Mouse (Mus musculus): ENCODE measurements around the gene Celf6. TPM values are rescaled to one million over a fixed set of nuclear protein-coding genes. Genes with fewer than 3 reads are reported as not detected.
A peak's percentile ranks its signal among the peaks of the same experiment; 100 is the strongest.

Celf6 gene
- polyA plus RNA-seq, 1 experiment from 2014 or later = not detected

GRCm38 (mm10) chr9:59589703-59590439, 12.2 kb downstream of the Celf6 start:
- H3K36me3 ChIP-seq = no peaks in the 10 kb centered on the region
- H3K9me3 ChIP-seq = no peaks in the 10 kb centered on the region
- H3K4me1 ChIP-seq = peaks cover 5% of the 10 kb centered on the region; the same call in 1 of the 2 replicates
- no peak overlapping the region for H3K4me3 ChIP-seq
- peaks cover 47% of the 10 kb centered on the region for H3K27me3 ChIP-seq (ENCODE audit: insufficient read depth, poor library complexity, severe bottlenecking)
- H3K27ac ChIP-seq = no peak overlapping the region
- no peak for DNase-seq (ENCODE audit: low spot score)
- 75% methylated on average over 10 of the region's 10 CpGs for WGBS

- no peaks in the 10 kb centered on the region for H3K36me3 ChIP-seq
- DNase-seq (ENCODE audit: low spot score) = no peak
- 68% methylated on average over 8 of the region's 8 CpGs for WGBS
- no peaks in the 10 kb centered on the region for H3K9me3 ChIP-seq
- H3K27ac ChIP-seq = no peak overlapping the region
- no peak overlapping the region for H3K4me3 ChIP-seq
- peaks cover 5% of the 10 kb centered on the region; the same call in 1 of the 2 replicates for H3K4me1 ChIP-seq
- H3K27me3 ChIP-seq (ENCODE audit: insufficient read depth, poor library complexity, severe bottlenecking) = peaks cover 44% of the 10 kb centered on the region
These were observed 23.9 kb downstream of the Celf6 start for GRCm38 (mm10) chr9:59601661-59602060.

- WGBS = 43% methylated on average over 6 of the region's 6 CpGs
- H3K27me3 ChIP-seq (ENCODE audit: insufficient read depth, poor library complexity, severe bottlenecking) = peaks cover 39% of the 10 kb centered on the region
- no peak for DNase-seq (ENCODE audit: low spot score)
- H3K36me3 ChIP-seq = no peaks in the 10 kb centered on the region
- H3K27ac ChIP-seq = no peak overlapping the region
- H3K4me3 ChIP-seq = no peak overlapping the region
- peaks cover 5% of the 10 kb centered on the region; the same call in 1 of the 2 replicates for H3K4me1 ChIP-seq
- H3K9me3 ChIP-seq = no peaks in the 10 kb centered on the region
These were observed 28.2 kb downstream of the Celf6 start for GRCm38 (mm10) chr9:59605967-59606366.

- 84% methylated on average over 2 of the region's 2 CpGs for WGBS
- no peak overlapping the region for H3K27ac ChIP-seq
- no peak for DNase-seq (ENCODE audit: low spot score)
- H3K4me1 ChIP-seq = no peaks in the 10 kb centered on the region
- H3K9me3 ChIP-seq = no peaks in the 10 kb centered on the region
- no peak overlapping the region for H3K4me3 ChIP-seq
- H3K36me3 ChIP-seq = no peaks in the 10 kb centered on the region
- H3K27me3 ChIP-seq (ENCODE audit: insufficient read depth, poor library complexity, severe bottlenecking) = no peaks in the 10 kb centered on the region
These were observed 33.2 kb downstream of the Celf6 start for GRCm38 (mm10) chr9:59610950-59611349.

- Histone ChIP-seq H3K36me3 (no peaks in the 10 kb centered on the region), H3K9me3 (no peaks in the 10 kb centered on the region), H3K4me3 (no peak overlapping the region), H3K27me3 (ENCODE audit: insufficient read depth, poor library complexity, severe bottlenecking) (no peaks in the 10 kb centered on the region), H3K27ac (no peak overlapping the region), H3K4me1 (peaks cover 15% of the 10 kb centered on the region)
- DNase-seq (ENCODE audit: low spot score) = no peak
- WGBS = 82% methylated on average over 2 of the region's 2 CpGs
These were observed 38.1 kb downstream of the Celf6 start for GRCm38 (mm10) chr9:59615797-59616196.

- peak; percentile 100 for DNase-seq (ENCODE audit: low spot score)
- Histone ChIP-seq H3K27ac (peak within 1 kb of the TSS; percentile 97), H3K36me3 (no peaks in the 10 kb centered on the region), H3K4me3 (peak within 1 kb of the TSS; percentile 93), H3K4me1 (peaks cover 15% of the 10 kb centered on the region), H3K27me3 (ENCODE audit: insufficient read depth, poor library complexity, severe bottlenecking) (no peaks in the 10 kb centered on the region), H3K9me3 (no peaks in the 10 kb centered on the region)
- 1% methylated on average over 36 of the region's 36 CpGs for WGBS
These were observed 39.0 kb downstream of the Celf6 start, which contains the start of gene Parp6 for GRCm38 (mm10) chr9:59616622-59617306. TSS of gene Parp6 (plus strand) at chr9:59617284.

- H3K4me1 ChIP-seq = peaks cover 15% of the 10 kb centered on the region
- H3K27ac ChIP-seq = peak overlapping the region; percentile 97
- peaks cover 6% of the 10 kb centered on the region for H3K36me3 ChIP-seq
- H3K27me3 ChIP-seq (ENCODE audit: insufficient read depth, poor library complexity, severe bottlenecking) = no peaks in the 10 kb centered on the region
- H3K4me3 ChIP-seq = peak overlapping the region; percentile 93
- WGBS = under 1% methylated on average over 58 of the region's 58 CpGs
- DNase-seq (ENCODE audit: low spot score) = no peak
- no peaks in the 10 kb centered on the region for H3K9me3 ChIP-seq
These were observed 39.7 kb downstream of the Celf6 start for GRCm38 (mm10) chr9:59617307-59617973.

- Histone ChIP-seq H3K4me3 (no peak overlapping the region), H3K36me3 (peaks cover 70% of the 10 kb centered on the region), H3K27me3 (ENCODE audit: insufficient read depth, poor library complexity, severe bottlenecking) (no peaks in the 10 kb centered on the region), H3K4me1 (no peaks in the 10 kb centered on the region), H3K27ac (no peak overlapping the region), H3K9me3 (no peaks in the 10 kb centered on the region)
- WGBS = 71% methylated on average over 1 of the region's 1 CpGs
- DNase-seq (ENCODE audit: low spot score) = no peak
These were observed 60.7 kb downstream of the Celf6 start for GRCm38 (mm10) chr9:59638372-59638771.

- peaks cover 54% of the 10 kb centered on the region for H3K36me3 ChIP-seq
- WGBS = 85% methylated on average over 4 of the region's 4 CpGs
- no peak overlapping the region for H3K27ac ChIP-seq
These were observed 62.2 kb downstream of the Celf6 start for GRCm38 (mm10) chr9:59639936-59640335.

GRCm38 (mm10) chr9:59641320-59641719, 63.6 kb downstream of the Celf6 start:
- Histone ChIP-seq H3K4me3 (no peak overlapping the region), H3K4me1 (no peaks in the 10 kb centered on the region), H3K27me3 (ENCODE audit: insufficient read depth, poor library complexity, severe bottlenecking) (no peaks in the 10 kb centered on the region), H3K36me3 (peaks cover 40% of the 10 kb centered on the region), H3K9me3 (no peaks in the 10 kb centered on the region), H3K27ac (no peak overlapping the region)
- no peak for DNase-seq (ENCODE audit: low spot score)
- 83% methylated on average over 2 of the region's 2 CpGs for WGBS

More at GRCm38 (mm10) chr9:59639936-59640335, 62.2 kb downstream of the Celf6 start:
- H3K9me3 ChIP-seq = no peaks in the 10 kb centered on the region
- no peak for DNase-seq (ENCODE audit: low spot score)
- no peak overlapping the region for H3K4me3 ChIP-seq
- no peaks in the 10 kb centered on the region for H3K4me1 ChIP-seq
- no peaks in the 10 kb centered on the region for H3K27me3 ChIP-seq (ENCODE audit: insufficient read depth, poor library complexity, severe bottlenecking)

GRCm38 (mm10) chr9:59649911-59650310, 72.2 kb downstream of the Celf6 start:
- Histone ChIP-seq H3K36me3 (peaks cover 28% of the 10 kb centered on the region), H3K27me3 (ENCODE audit: insufficient read depth, poor library complexity, severe bottlenecking) (no peaks in the 10 kb centered on the region), H3K27ac (no peak overlapping the region), H3K4me1 (no peaks in the 10 kb centered on the region), H3K9me3 (no peaks in the 10 kb centered on the region), H3K4me3 (no peak overlapping the region)
- DNase-seq (ENCODE audit: low spot score) = no peak
- WGBS = 90% methylated on average over 4 of the region's 4 CpGs

- no peak overlapping the region for H3K4me3 ChIP-seq
- peaks cover 33% of the 10 kb centered on the region for H3K36me3 ChIP-seq
- no peak overlapping the region for H3K27ac ChIP-seq
- H3K27me3 ChIP-seq (ENCODE audit: insufficient read depth, poor library complexity, severe bottlenecking) = no peaks in the 10 kb centered on the region
- H3K9me3 ChIP-seq = no peaks in the 10 kb centered on the region
- DNase-seq (ENCODE audit: low spot score) = no peak
- WGBS = 19% methylated on average over 3 of the region's 3 CpGs
- H3K4me1 ChIP-seq = peaks cover 4% of the 10 kb centered on the region; the same call in 1 of the 2 replicates
These were observed 75.7 kb downstream of the Celf6 start for GRCm38 (mm10) chr9:59653371-59653770.
